Mouse (Mus musculus) myocyte (in vitro differentiated cells): ENCODE measurements at regions not wholly inside any gene's neighbourhood (a gene's known extent, or its start where the extent isn't known, plus 50 kb on each side); places are given as distances from the start of the nearest gene placed in this dataset.

Experiments used
- MYOG ChIP-seq, 3 experiments: IDR thresholded peaks; one replicate each; pipeline ENCODE4 v1.6.1; 2011; ENCODE audit warnings: control low read depth in 2 of 3, low read depth in 2 of 3, mild to moderate bottlenecking in 2 of 3; ENCODE audit not compliant: insufficient read length in 2 of 3, control insufficient read depth in 1 of 3, insufficient read depth in 1 of 3
- POLR2A ChIP-seq: IDR thresholded peaks from one replicate; pipeline ENCODE4 v1.6.1; 2011; ENCODE audit warnings: low read depth, mild to moderate bottlenecking, control low read depth, moderate library complexity; ENCODE audit not compliant: insufficient read length
- USF1 ChIP-seq: IDR thresholded peaks from one replicate; pipeline ENCODE4 v1.6.1; 2011; ENCODE audit warnings: low read depth, mild to moderate bottlenecking, control low read depth, moderate library complexity

GRCm38 (mm10) chr3:38545501-38545896 lies 60.9 kb upstream of the Ankrd50 start:
- TF ChIP-seq MYOG (IDR thresholded peaks at IDR 0.05; ENCODE audit: control insufficient read depth in 1 of 3, insufficient read depth in 1 of 3, insufficient read length in 2 of 3, low read depth in 2 of 3), result no peak
- TF ChIP-seq POLR2A, result no peak
- no peak for TF ChIP-seq USF1
